In the genomic region with DNA sequence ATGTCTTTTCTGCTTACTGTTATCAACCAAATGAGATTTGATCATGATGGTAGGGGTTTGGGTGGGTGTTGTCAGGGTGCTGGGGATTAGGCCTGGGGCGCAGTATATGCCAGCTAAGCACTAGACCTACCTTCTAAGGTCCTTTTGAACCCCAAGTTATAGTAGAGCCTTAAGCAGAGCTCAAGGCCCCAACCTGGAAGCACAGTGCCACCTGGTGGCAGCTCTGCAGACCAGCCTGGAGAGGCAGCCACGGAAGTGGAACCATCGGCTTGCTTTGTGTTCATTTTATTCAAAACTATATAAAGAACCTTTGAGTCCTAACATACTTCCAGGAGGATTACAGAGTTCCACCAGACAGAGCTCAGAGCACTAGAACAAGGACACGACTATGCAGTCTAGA, we compare ENCODE assay signal across 10 mouse cellular contexts. TPM values are rescaled to one million over a fixed set of nuclear protein-coding genes. Genes with fewer than 3 reads are reported as not detected.
DNase-seq lines count a peak whose midpoint lies in the region; ATAC-seq and TF ChIP-seq lines count a peak whose summit lies in the region.
"Had no signal": no experiment of that assay in that cellular context is flagged by ENCODE, and none has a peak within 500 bp of the region (broad histone marks: within the 10 kb centered on the region; RNA-seq: fewer than 3 reads in every experiment).

No protein-coding gene starts in this region.

- no peak overlapping the region for H3K9ac ChIP-seq in intestine, embryonic 14.5 days (ENCODE audit: low read length)
- no peak overlapping the region for H3K9ac ChIP-seq in intestine, embryonic 15.5 days
- no peak overlapping the region for H3K9ac ChIP-seq in ES-Bruce4 (ENCODE audit: low read depth, poor library complexity, severe bottlenecking)

- ATAC-seq in intestine, embryonic 14.5 days (replicated peaks; ENCODE audit: low FRiP score, low TSS enrichment, low read depth): peak; percentile 47; the same call in 1 of the 2 replicates
- no peak for ATAC-seq in intestine, embryonic 15.5 days
- ATAC-seq in granulocyte monocyte progenitor cell, adult 5-6 weeks (replicated peaks; ENCODE audit: poor library complexity, severe bottlenecking): peak; percentile 69
- ATAC-seq in monocyte, adult 5-6 weeks (replicated peaks; ENCODE audit: insufficient number of reproducible peaks, low FRiP score, low TSS enrichment, poor library complexity, severe bottlenecking): peak; percentile 84; the same call in 1 of the 2 replicates

- no peak for TF ChIP-seq EP300 in ES-Bruce4 (IDR thresholded peaks at IDR 0.05; ENCODE audit: insufficient read depth, low read depth, low read length)

- H3K4me2 ChIP-seq in intestine, embryonic 14.5 days (ENCODE audit: low read length): no peak overlapping the region
- no peak overlapping the region for H3K4me2 ChIP-seq in intestine, embryonic 15.5 days (replicated peaks)

- no peak overlapping the region for H3K4me3 ChIP-seq in intestine, embryonic 14.5 days (ENCODE audit: low read depth, low read length)
- H3K4me3 ChIP-seq in intestine, embryonic 15.5 days (replicated peaks): no peak overlapping the region
- no peak overlapping the region for H3K4me3 ChIP-seq in ES-Bruce4 (ENCODE audit: low read depth, low read length)
- H3K4me3 ChIP-seq: erythroblast, embryonic 14.5 days had no signal

- peak; percentile 92 for TF ChIP-seq CTCF in ES-Bruce4 (IDR thresholded peaks at IDR 0.05; ENCODE audit: low read depth, low read length)
- TF ChIP-seq CTCF in brain, embryonic 14.5 days (IDR thresholded peaks at IDR 0.05; ENCODE audit: borderline replicate concordance, extremely low read depth, insufficient read depth, insufficient read length): peak; percentile 89

- H3K4me1 ChIP-seq in intestine, embryonic 14.5 days (replicated peaks; ENCODE audit: control insufficient read depth, insufficient read depth, low read length): no peaks in the 10 kb centered on the region
- no peaks in the 10 kb centered on the region for H3K4me1 ChIP-seq in intestine, embryonic 15.5 days (replicated peaks)
- H3K4me1 ChIP-seq in ES-Bruce4 (ENCODE audit: control insufficient read depth, insufficient read depth, low read length): no peaks in the 10 kb centered on the region

- intact Hi-C loops in left cerebral cortex, postnatal 14 days (cut with DNase I): loop anchor here (1.0 to 2.0 kb wide), 2 partner anchors 29 to 53 kb away; no protein-coding TSS in a partner anchor

- DNase-seq in intestine, embryonic 14.5 days (ENCODE audit: low spot score): peak; percentile 70
- peak; percentile 67 for DNase-seq in brain, embryonic 14.5 days (ENCODE audit: low read depth)
- DNase-seq in left cerebral cortex, postnatal 14 days (ENCODE audit: low spot score in 2 of 2): peak; percentile 40 to 57
- DNase-seq in thymus, postnatal 14 days: peak; percentile 76

- no peaks in the 10 kb centered on the region for H3K27me3 ChIP-seq in intestine, embryonic 14.5 days (replicated peaks; ENCODE audit: control insufficient read depth, insufficient read depth, low read length)
- H3K27me3 ChIP-seq in intestine, embryonic 15.5 days (replicated peaks): no peaks in the 10 kb centered on the region
- H3K27me3 ChIP-seq in ES-Bruce4 (ENCODE audit: control insufficient read depth, insufficient read depth, low read length, poor library complexity, severe bottlenecking): no peaks in the 10 kb centered on the region

- H3K9me3 ChIP-seq in intestine, embryonic 14.5 days (ENCODE audit: control insufficient read depth, low read length): no peaks in the 10 kb centered on the region
- no peaks in the 10 kb centered on the region for H3K9me3 ChIP-seq in intestine, embryonic 15.5 days
- H3K9me3 ChIP-seq in ES-Bruce4 (replicated peaks; ENCODE audit: control insufficient read depth, insufficient read depth, low read length, poor library complexity, severe bottlenecking): no peaks in the 10 kb centered on the region

- 45% methylated on average over 4 of the region's 4 CpGs for WGBS in intestine, embryonic 14.5 days
- 34% methylated on average over 4 of the region's 4 CpGs for WGBS in intestine, embryonic 15.5 days

- no peak for TF ChIP-seq POLR2A in ES-Bruce4 (IDR thresholded peaks at IDR 0.05; ENCODE audit: insufficient read depth, low read length)
- TF ChIP-seq POLR2A in brain, embryonic 14.5 days (IDR thresholded peaks at IDR 0.05; ENCODE audit: borderline replicate concordance, extremely low read depth, insufficient read depth, insufficient read length, poor library complexity, severe bottlenecking): no peak

- no peak overlapping the region for H3K27ac ChIP-seq in intestine, embryonic 14.5 days (ENCODE audit: low read depth)
- no peak overlapping the region for H3K27ac ChIP-seq in intestine, embryonic 15.5 days
- H3K27ac ChIP-seq in ES-Bruce4 (ENCODE audit: insufficient read depth, low read length): no peak overlapping the region
- H3K27ac ChIP-seq: macrophage had no signal

- peaks cover 18% of the 10 kb centered on the region for H3K36me3 ChIP-seq in intestine, embryonic 14.5 days (ENCODE audit: control insufficient read depth, insufficient read depth, low read length)
- H3K36me3 ChIP-seq in intestine, embryonic 15.5 days: no peaks in the 10 kb centered on the region
- no peaks in the 10 kb centered on the region for H3K36me3 ChIP-seq in ES-Bruce4 (ENCODE audit: control insufficient read depth, insufficient read depth, low read length, poor library complexity, severe bottlenecking)

RNA-seq across cellular contexts. Expression of gene Ncmap, which starts 13.6 kb away (rescaled TPM):
- polyA plus RNA-seq in intestine, embryonic 14.5 days (2014; fragmentation: Nextera tagmentation; extraction: Ambion mirVana): 10.8 and 11.8 TPM in 2 replicates
- polyA plus RNA-seq in intestine, embryonic 15.5 days (2015; fragmentation: Nextera tagmentation; extraction: Ambion mirVana): 7.4 and 7.7 TPM in 2 replicates
- 2.3 TPM in 2 replicates for polyA plus RNA-seq in ES-Bruce4 (2011; ENCODE audit: insufficient read depth, insufficient read length, low read depth, missing spikeins)
- polyA plus RNA-seq in brain, embryonic 14.5 days (2012; rRNA removed): 0.81 and 0.86 TPM in 2 replicates
- not detected in 2 replicates for total RNA-seq in granulocyte monocyte progenitor cell, adult 5-6 weeks (2014; fragmentation: Nextera tagmentation)
- not detected in 2 replicates for total RNA-seq in granulocyte monocyte progenitor cell, adult 5-6 weeks (2017)
- total RNA-seq in left cerebral cortex, postnatal 14 days (2021): under 1 TPM in 1 of 2 experiments, not detected in 1; 0.91 TPM
- not detected in 3 replicates for total RNA-seq in monocyte, adult 5-6 weeks (2017)
- polyA plus RNA-seq: erythroblast, embryonic 14.5 days; macrophage had no signal

RNA-seq across cellular contexts. Expression of gene Rcan3, which starts 22.0 kb away (rescaled TPM):
- 16.1 and 18.4 TPM in 2 replicates for polyA plus RNA-seq in intestine, embryonic 14.5 days (2014; fragmentation: Nextera tagmentation; extraction: Ambion mirVana)
- polyA plus RNA-seq in intestine, embryonic 15.5 days (2015; fragmentation: Nextera tagmentation; extraction: Ambion mirVana): 14.9 and 17.9 TPM in 2 replicates
- polyA plus RNA-seq in ES-Bruce4 (2011; ENCODE audit: insufficient read depth, insufficient read length, low read depth, missing spikeins): 15.9 and 19.7 TPM in 2 replicates
- polyA plus RNA-seq in brain, embryonic 14.5 days (2012; rRNA removed): 37.1 and 47.1 TPM in 2 replicates
- 3.0 and 9.3 TPM in 2 replicates for total RNA-seq in granulocyte monocyte progenitor cell, adult 5-6 weeks (2014; fragmentation: Nextera tagmentation)
- total RNA-seq in granulocyte monocyte progenitor cell, adult 5-6 weeks (2017): 3.6 and 4.9 TPM in 2 replicates
- total RNA-seq in left cerebral cortex, postnatal 14 days (2021): 10 to 100 TPM; 34.7 to 36.8 TPM
- 0.75 to 4.6 TPM (median 3.8 TPM) in 3 replicates for total RNA-seq in monocyte, adult 5-6 weeks (2017)

RNA-seq across cellular contexts. Expression of gene Srrm1, which starts 58.5 kb away (rescaled TPM):
- 201 and 215 TPM in 2 replicates for polyA plus RNA-seq in intestine, embryonic 14.5 days (2014; fragmentation: Nextera tagmentation; extraction: Ambion mirVana)
- 189 and 248 TPM in 2 replicates for polyA plus RNA-seq in intestine, embryonic 15.5 days (2015; fragmentation: Nextera tagmentation; extraction: Ambion mirVana)
- 410 and 411 TPM in 2 replicates for polyA plus RNA-seq in ES-Bruce4 (2011; ENCODE audit: insufficient read depth, insufficient read length, low read depth, missing spikeins)
- polyA plus RNA-seq in brain, embryonic 14.5 days (2012; rRNA removed): 76.9 and 133 TPM in 2 replicates
- total RNA-seq in granulocyte monocyte progenitor cell, adult 5-6 weeks (2014; fragmentation: Nextera tagmentation): 232 and 260 TPM in 2 replicates
- total RNA-seq in granulocyte monocyte progenitor cell, adult 5-6 weeks (2017): 84.9 and 94.7 TPM in 2 replicates
- total RNA-seq in left cerebral cortex, postnatal 14 days (2021): 100 to 1,000 TPM; 112 to 137 TPM
- total RNA-seq in monocyte, adult 5-6 weeks (2017): 123 to 188 TPM (median 151 TPM) in 3 replicates
